Mouse (Mus musculus): Measurements from ENCODE around the gene Dpm3.

Dpm3 gene

GRCm38 (mm10) chr3:89268916-89269315, 9.8 kb downstream of the Dpm3 start:
- DNase-seq (ENCODE audit: low read depth, low spot score) = no peak

GRCm38 (mm10) chr3:89270051-89270755, 11.0 kb downstream of the Dpm3 start, which contains the start of gene Slc50a1:
Gene Slc50a1, minus strand, starts transcription at chr3:89270570.
- DNase-seq (ENCODE audit: low read depth, low spot score) = peak; percentile 85

- DNase-seq (ENCODE audit: low read depth, low spot score) = no peak
Observed at GRCm38 (mm10) chr3:89270891-89271290, 11.7 kb downstream of the Dpm3 start.

GRCm38 (mm10) chr3:89271760-89272159, 12.6 kb downstream of the Dpm3 start:
- no peak for DNase-seq (ENCODE audit: low read depth, low spot score)

- no peak for DNase-seq (ENCODE audit: low read depth, low spot score)
Observed at GRCm38 (mm10) chr3:89276061-89276460, 16.9 kb downstream of the Dpm3 start.

GRCm38 (mm10) chr3:89277281-89278021, 18.3 kb downstream of the Dpm3 start:
- DNase-seq (ENCODE audit: low read depth, low spot score) = no peak

GRCm38 (mm10) chr3:89278107-89278506, 18.9 kb downstream of the Dpm3 start:
- no peak for DNase-seq (ENCODE audit: low read depth, low spot score)

GRCm38 (mm10) chr3:89278643-89279042, 19.5 kb downstream of the Dpm3 start:
- DNase-seq (ENCODE audit: low read depth, low spot score) = no peak

- DNase-seq (ENCODE audit: low read depth, low spot score) = peak; percentile 68
Observed at GRCm38 (mm10) chr3:89279153-89279890, 20.2 kb downstream of the Dpm3 start.

GRCm38 (mm10) chr3:89280050-89280605, 21.0 kb downstream of the Dpm3 start:
- peak; percentile 19 for DNase-seq (ENCODE audit: low read depth, low spot score)

- peak; percentile 46 for DNase-seq (ENCODE audit: low read depth, low spot score)
Observed at GRCm38 (mm10) chr3:89280606-89281511, 21.7 kb downstream of the Dpm3 start, which contains the start of gene Efna1. Gene Efna1, minus strand, starts transcription at chr3:89281142.

- peak; percentile 92 for DNase-seq (ENCODE audit: low read depth, low spot score)
Observed at GRCm38 (mm10) chr3:89281579-89282290, 22.6 kb downstream of the Dpm3 start.

GRCm38 (mm10) chr3:89282291-89282643, 23.1 kb downstream of the Dpm3 start:
- DNase-seq (ENCODE audit: low read depth, low spot score) = no peak

GRCm38 (mm10) chr3:89284261-89284660, 25.1 kb downstream of the Dpm3 start:
- DNase-seq (ENCODE audit: low read depth, low spot score) = no peak

- no peak for DNase-seq (ENCODE audit: low read depth, low spot score)
Observed at GRCm38 (mm10) chr3:89285526-89285925, 26.4 kb downstream of the Dpm3 start.

GRCm38 (mm10) chr3:89287286-89287685, 28.1 kb downstream of the Dpm3 start:
- no peak for DNase-seq (ENCODE audit: low read depth, low spot score)

- no peak for DNase-seq (ENCODE audit: low read depth, low spot score)
Observed at GRCm38 (mm10) chr3:89288503-89288928, 29.4 kb downstream of the Dpm3 start.

GRCm38 (mm10) chr3:89291874-89292273, 32.7 kb downstream of the Dpm3 start:
- DNase-seq (ENCODE audit: low read depth, low spot score) = no peak

- no peak for DNase-seq (ENCODE audit: low read depth, low spot score)
Observed at GRCm38 (mm10) chr3:89292303-89292702, 33.1 kb downstream of the Dpm3 start.

- no peak for DNase-seq (ENCODE audit: low read depth, low spot score)
Observed at GRCm38 (mm10) chr3:89293247-89293918, 34.2 kb downstream of the Dpm3 start.

Measured in CD4-positive, CD25-positive, alpha-beta regulatory T cell, adult 2 months (primary cell).